Mouse (Mus musculus) megakaryocyte, adult 5-6 weeks (primary cell): ENCODE data around the gene Myh6. TPM values are rescaled to one million over a fixed set of nuclear protein-coding genes. Genes with fewer than 3 reads are reported as not detected.
"Not testable (repeated sequence)": the region's sequence is repeated elsewhere in the genome, so short reads cannot be mapped to it uniquely, and the experiment has no call there.

ENCODE experiments used
- ATAC-seq: 2 replicates; pipeline ENCODE4 v1.8.0; 2016; ENCODE audit warnings: mild to moderate bottlenecking, inconsistent platforms; ENCODE audit not compliant: poor library complexity, severe bottlenecking
- total RNA-seq, 2 experiments: library from RNA; stranded (forward) in 1 of 2; stranded (reverse) in 1 of 2; fragments of 153-499, 151-499 nt in 1 of 2; fragments of 221-1000, 200-1000 nt in 1 of 2; gene quantifications; 2 replicates each; pipeline versions ENCODE4 v1.2.3 to v1.2.4; 2015 to 2017

Myh6 gene
- total RNA-seq, 2 experiments from 2014 or later = not detected

DNA sequence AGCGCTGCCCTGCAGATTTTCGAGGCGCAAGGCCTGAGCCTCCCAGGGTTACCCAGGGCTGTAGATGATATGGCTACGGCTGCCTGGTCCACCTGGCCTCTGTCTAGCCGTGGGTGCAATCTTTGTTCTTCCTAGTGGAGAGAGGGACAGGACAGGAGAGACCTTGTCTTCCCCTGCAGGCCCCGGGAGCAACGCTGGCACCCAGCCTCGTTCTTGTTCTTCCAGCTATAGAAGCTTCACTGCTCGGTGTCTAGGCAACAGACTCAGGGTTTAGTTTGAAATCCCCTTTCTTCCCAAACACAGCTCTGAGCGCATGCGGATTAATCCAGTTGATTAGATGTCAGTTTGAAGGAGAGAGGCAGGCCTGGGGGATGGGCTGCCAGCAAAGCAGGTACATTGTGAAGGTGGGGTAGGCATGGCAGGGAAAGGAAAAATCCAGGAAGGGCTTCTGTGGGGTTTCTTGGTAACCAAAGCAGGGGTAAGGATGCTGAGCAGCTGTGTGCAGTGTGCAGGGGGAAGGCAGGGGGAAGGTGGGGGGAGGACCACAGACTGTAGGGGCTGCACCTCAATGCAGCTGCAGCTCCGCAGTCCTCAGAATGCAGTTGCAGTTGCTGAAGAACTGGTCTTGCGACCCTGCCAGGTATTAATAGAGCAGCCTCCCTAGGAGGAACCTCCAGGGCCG, 28.9 kb upstream of the Myh6 start:
- ATAC-seq = no peak

DNA sequence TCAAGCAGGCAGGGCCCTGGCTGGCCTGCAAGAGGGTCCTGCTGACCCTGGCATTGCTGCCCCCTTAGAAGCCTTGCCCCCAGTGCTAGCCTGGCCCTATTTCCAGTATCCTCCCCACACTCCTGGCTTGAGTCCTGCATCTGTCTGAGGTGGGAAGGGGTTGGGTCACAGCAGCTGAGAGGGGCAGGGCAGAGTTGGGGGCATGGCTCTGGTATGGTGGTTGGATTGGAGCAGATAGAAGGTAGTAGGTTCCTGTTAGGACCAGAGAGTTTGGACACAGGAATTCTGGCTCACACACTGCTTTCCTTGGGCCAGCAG, 28.1 kb upstream of the Myh6 start:
- no peak for ATAC-seq

GRCm38 (mm10) chr14:54994136-54994868, 27.6 kb upstream of the Myh6 start, which contains the start of gene Myh7:
TSS of gene Myh7 (minus strand) at chr14:54994626.
- ATAC-seq = no peak

DNA sequence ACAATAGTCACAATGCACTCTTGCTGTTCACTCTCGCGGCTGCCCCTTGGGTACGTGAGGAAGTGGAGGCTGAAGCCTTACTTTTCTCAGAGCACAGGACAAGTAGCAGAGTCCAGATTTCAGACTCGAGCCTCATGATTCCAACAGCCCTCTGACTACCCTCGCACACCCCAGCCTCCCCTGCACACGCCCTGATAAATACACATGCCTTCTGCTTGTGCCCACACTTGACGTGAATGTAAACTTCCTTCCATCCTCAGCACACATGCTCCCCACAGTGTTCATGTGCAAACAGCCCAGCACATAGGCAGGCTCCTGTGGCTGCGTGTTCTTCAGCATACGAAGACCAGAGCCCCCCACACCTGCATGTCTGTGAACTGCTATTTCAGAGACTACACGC, 26.9 kb upstream of the Myh6 start:
- no peak for ATAC-seq

- no peak for ATAC-seq
Measured at GRCm38 (mm10) chr14:54992196-54992595, 25.5 kb upstream of the Myh6 start.

DNA sequence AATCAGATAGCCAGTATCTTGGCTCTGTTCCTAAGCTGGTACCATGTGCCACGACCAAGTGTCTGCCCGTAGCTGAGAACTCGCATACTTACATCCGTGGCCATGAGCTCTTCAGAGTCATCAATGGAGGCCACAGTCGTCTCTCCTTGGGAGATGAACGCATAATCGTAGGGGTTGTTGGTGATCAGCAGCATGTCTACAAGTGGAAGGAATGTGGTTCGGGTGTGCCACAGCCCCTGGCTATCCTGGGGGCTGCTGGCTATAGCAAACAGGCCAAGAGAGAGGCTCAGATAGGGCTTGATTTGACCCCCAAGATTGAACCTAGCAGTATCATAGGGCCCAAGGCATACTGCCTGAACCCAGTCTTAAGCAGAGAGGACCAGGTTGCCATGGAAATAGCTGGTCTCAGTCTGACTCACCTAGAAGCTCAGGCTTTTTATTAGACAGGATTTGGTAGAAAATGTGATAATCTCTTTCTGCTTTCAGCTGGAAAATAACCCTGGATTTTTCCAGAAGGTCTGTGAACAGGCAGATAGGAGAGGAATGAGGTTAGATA, 23.2 kb upstream of the Myh6 start:
- no peak for ATAC-seq

DNA sequence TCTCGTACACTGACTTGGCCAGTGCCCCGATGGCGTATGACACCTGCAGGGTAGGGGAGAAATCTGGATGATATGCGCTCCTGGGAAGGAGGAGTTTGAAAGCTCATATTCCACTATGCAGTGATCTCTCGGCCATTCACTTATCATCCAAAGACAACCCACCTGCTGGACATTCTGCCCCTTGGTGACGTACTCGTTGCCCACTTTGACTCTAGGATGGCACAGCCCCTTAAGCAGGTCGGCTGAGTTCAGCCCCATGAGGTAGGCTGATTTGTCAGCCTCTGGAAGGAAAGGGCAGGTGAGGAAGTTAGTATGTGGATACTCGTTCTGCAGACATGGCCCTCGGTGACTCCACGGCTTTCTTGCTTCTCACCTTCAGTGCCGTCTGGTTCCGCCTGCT, 22.2 kb upstream of the Myh6 start:
- ATAC-seq = no peak

DNA sequence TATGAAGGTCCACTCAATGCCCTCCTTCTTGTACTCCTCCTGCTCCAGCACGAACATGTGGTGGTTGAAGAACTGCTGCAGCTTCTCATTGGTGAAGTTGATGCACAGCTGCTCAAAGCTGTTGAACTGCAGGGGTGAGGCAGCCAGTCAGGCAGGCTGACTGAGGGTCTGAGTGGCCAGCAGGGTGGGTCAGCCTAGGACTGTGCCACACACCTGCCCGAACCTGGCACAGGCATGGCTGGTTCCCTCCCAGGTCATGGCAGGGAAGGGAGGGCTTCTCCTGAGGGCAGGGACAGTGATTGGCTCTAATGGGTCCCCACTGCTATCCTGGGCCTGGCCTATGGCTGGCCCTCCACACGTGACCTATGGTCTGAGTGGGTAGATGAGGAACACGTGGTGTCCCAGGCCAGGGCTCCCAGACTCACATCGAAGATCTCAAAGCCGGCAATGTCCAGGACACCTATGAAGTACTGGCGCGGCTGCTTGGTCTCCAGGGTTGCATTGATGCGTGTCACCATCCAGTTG, 21.7 kb upstream of the Myh6 start:
- not testable (repeated sequence) for ATAC-seq

GRCm38 (mm10) chr14:54981934-54982333, 15.2 kb upstream of the Myh6 start:
- ATAC-seq = no peak

DNA sequence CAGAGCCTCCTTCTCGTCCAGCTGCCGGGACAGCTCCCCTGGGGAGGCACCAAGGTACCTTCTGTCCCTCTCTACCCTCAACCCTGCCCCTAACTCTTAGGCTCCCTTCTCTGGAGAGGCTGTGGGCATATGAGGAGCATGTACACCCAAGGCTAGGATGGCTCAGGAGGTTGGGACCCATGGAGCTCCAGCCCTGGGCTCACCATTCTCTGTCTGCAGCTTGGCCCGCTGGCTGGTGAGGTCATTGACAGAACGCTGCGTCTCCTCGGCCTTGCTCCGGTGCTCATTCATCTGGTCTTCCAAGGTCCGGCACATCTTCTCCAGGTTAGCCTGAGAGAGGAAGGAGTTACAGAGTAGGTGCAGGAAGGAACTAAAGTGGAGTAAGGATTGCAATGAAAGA, 11.9 kb upstream of the Myh6 start:
- ATAC-seq = no peak

DNA sequence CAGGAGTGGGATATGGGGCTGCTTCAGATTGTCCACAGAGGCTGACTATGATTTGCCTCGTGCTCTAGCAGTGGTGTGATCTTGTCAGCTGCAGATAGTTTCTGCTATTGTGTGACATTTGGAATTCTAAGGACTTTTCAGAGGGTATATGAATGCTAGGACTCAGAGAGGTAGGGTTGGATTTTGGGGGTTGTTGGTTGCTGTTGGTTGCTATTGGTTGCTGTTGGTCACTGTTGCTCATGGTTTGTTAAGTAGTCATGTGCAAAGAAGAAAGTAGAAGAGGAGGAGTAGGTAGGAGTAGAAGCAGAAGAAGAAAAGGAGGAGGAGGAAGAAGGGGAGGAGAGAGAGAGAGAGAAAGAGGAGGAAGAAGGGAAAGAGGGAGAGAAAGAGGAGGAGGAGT, 9.9 kb upstream of the Myh6 start, which contains the start of gene Gm17428:
Gene Gm17428 (plus strand): TSS at position 301 of the 400 bp plus-strand sequence.
- ATAC-seq = no peak

DNA sequence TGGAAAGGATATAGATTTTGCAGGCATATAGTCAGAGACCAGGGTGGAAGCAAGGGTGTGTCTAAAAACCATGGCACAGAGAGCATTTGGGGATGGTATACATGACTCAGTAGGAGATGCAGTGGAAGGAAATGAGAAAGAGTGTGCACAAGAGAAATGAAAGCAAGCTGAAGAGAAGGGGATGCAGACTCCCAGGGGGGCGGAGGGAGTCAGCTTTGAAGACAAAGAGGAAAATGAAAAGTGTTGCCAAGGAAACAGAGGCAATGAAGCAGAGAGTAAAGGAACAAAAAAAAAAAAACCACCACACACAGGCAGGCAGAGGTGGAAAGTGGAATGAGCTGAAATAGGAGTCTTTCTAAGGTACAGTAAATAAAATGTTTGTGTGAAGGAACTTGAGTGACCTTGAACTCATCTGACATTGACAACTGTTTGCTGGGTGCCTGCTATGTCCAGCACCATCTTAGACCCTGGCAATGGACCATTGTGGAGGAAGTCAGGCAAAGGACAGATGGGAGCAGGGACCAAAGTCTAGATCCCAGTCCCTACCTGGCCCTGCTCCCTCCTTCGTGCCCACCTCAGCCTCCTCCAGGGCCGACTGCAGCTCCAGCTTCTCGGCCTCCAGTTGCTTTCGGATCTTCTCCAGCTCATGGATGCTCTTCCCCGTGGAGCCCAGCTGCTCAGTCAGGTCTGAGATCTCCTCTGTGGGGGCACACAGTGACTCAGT, 7.5 kb upstream of the Myh6 start:
- no peak for ATAC-seq

GRCm38 (mm10) chr14:54972786-54973185, 6.1 kb upstream of the Myh6 start:
- not testable (repeated sequence) for ATAC-seq

GRCm38 (mm10) chr14:54968344-54968743, 1.6 kb upstream of the Myh6 start:
- no peak for ATAC-seq

- no peak for ATAC-seq
Measured at GRCm38 (mm10) chr14:54967874-54968273, 1.1 kb upstream of the Myh6 start.

DNA sequence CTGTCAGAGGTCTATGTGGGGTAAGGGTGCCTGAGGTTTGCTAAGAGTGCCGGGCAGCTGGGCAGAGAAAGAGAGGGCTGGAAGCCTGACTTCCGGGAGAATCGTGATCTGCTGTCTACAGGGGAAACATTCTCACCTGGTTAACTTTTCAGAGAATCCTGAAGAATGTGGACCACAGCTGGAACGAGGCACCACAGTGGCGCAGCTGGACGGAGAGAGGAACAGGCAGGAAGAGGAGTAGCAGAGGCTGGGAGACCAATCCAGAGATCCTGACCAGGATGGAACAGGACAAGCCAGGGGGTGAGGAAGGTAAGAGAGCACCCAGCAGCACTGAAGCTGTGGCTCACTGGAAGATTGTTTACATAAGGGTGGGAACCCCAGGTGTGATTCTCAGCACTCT, 1.1 kb downstream of the Myh6 start:
- no peak for ATAC-seq

- ATAC-seq = no peak
Measured at GRCm38 (mm10) chr14:54965044-54965443, 1.7 kb downstream of the Myh6 start.

GRCm38 (mm10) chr14:54963727-54964126, 3.0 kb downstream of the Myh6 start:
- ATAC-seq = no peak

- ATAC-seq = no peak
Measured at GRCm38 (mm10) chr14:54962714-54963113, 4.0 kb downstream of the Myh6 start.

DNA sequence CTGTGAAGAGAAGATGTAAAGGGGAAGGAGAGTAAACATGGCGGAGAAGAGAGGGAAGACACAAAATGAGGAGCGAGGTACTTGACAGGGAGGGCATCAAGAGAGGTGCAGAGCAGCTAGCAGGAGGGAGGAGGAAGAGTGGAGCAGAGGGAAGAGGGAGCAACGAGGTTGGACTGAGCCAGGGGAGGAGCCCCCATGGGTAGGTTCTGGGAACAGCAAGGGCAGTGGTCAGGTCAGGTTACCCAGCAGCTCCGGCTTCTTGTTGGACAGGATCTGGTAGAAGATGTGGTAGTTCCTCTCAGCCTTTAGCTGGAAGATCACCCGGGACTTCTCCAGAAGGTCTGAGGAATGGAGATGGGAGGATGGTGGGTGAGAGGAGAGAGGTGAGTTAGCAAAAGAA, 5.2 kb downstream of the Myh6 start:
- ATAC-seq = no peak

- no peak for ATAC-seq
Measured at GRCm38 (mm10) chr14:54960769-54961168, 6.0 kb downstream of the Myh6 start.
